Mouse (Mus musculus) MEL (cell line): ENCODE measurements around the gene Prdx6. TPM values are rescaled to one million over a fixed set of nuclear protein-coding genes. Genes with fewer than 3 reads are reported as not detected.
A peak's percentile ranks its signal among the peaks of the same experiment; 100 is the strongest.

Experiments
- DNase-seq: peaks from one replicate; pipeline ENCODE4 v3.0.0; 2011; ENCODE audit warnings: low read depth, low spot score
- H3K27ac ChIP-seq: 2 replicates; pipeline ENCODE4 v1.5.1; 2012; ENCODE audit warnings: low read depth, mild to moderate bottlenecking, control low read depth, low read length, moderate library complexity; ENCODE audit not compliant: control insufficient read depth
- H3K27me3 ChIP-seq, 2 experiments: fragments of 150-350 bp in 1 of 2; sonication (generic) in 1 of 2; 2 replicates each; pipeline ENCODE4 v1.6.1; 2012; ENCODE audit warnings: low read length in 2 of 2, mild to moderate bottlenecking in 2 of 2, improper control_type of control experiment in 1 of 2, moderate library complexity in 1 of 2; ENCODE audit not compliant: insufficient read depth in 2 of 2, control insufficient read depth in 1 of 2
- H3K36me3 ChIP-seq, 2 experiments: 2 replicates each; pipeline ENCODE4 v1.6.1; 2012 to 2014; ENCODE audit warnings: low read length in 2 of 2, improper control_type of control experiment in 1 of 2, inconsistent platforms in 1 of 2, mild to moderate bottlenecking in 1 of 2; ENCODE audit not compliant: insufficient read depth in 2 of 2, control insufficient read depth in 1 of 2
- H3K4me1 ChIP-seq, 2 experiments: fragments of 150-350 bp in 1 of 2; sonication (generic) in 1 of 2; 2 replicates each; pipeline ENCODE4 v1.6.1; 2012; ENCODE audit warnings: low read length in 2 of 2, improper control_type of control experiment in 1 of 2, mild to moderate bottlenecking in 1 of 2; ENCODE audit not compliant: insufficient read depth in 2 of 2, control insufficient read depth in 1 of 2
- H3K4me3 ChIP-seq, 2 experiments: fragments of 150-350 bp in 1 of 2; sonication (generic) in 1 of 2; 2 replicates each; pipeline ENCODE4 v1.5.1; 2012; ENCODE audit warnings: low read depth in 2 of 2, low read length in 2 of 2, mild to moderate bottlenecking in 2 of 2, moderate library complexity in 2 of 2, control low read depth in 1 of 2, improper control_type of control experiment in 1 of 2; ENCODE audit not compliant: control insufficient read depth in 1 of 2, insufficient read depth in 1 of 2
- H3K79me2 ChIP-seq: 2 replicates; pipeline ENCODE4 v1.6.1; 2012; ENCODE audit warnings: mild to moderate bottlenecking, low read length, moderate library complexity; ENCODE audit not compliant: control insufficient read depth, poor library complexity, insufficient read depth
- H3K9ac ChIP-seq: 2 replicates; pipeline ENCODE4 v1.6.1; 2012; ENCODE audit warnings: low read depth, mild to moderate bottlenecking, control low read depth, low read length, moderate library complexity; ENCODE audit not compliant: control insufficient read depth, poor library complexity, severe bottlenecking
- H3K9me3 ChIP-seq: fragments of 150-350 bp; sonication (generic); replicated peaks from 2 replicates; pipeline ENCODE4 v1.6.1; 2012; ENCODE audit warnings: mild to moderate bottlenecking, low read length, improper control_type of control experiment, moderate library complexity; ENCODE audit not compliant: insufficient read depth
- CHD1 ChIP-seq: IDR thresholded peaks from 2 replicates; pipeline ENCODE4 v1.6.1; 2012; ENCODE audit warnings: low read depth, mild to moderate bottlenecking, inconsistent platforms, low read length, improper control_type of control experiment
- CHD2 ChIP-seq: IDR thresholded peaks from 2 replicates; pipeline ENCODE4 v1.6.1; 2011; ENCODE audit warnings: low read length, improper control_type of control experiment
- CTCF ChIP-seq, 3 experiments: IDR thresholded peaks in 2 of 3; conservative IDR thresholded peaks in 1 of 3; 2 replicates each; pipeline ENCODE4 v1.5.1; 2011 to 2012; ENCODE audit warnings: low read length in 3 of 3, low read depth in 2 of 3, mild to moderate bottlenecking in 2 of 3, improper control_type of control experiment in 1 of 3, inconsistent platforms in 1 of 3, mixed read lengths in 1 of 3, moderate library complexity in 1 of 3; ENCODE audit not compliant: control insufficient read depth in 1 of 3, insufficient read depth in 1 of 3, poor library complexity in 1 of 3, severe bottlenecking in 1 of 3
- ELF1 ChIP-seq: IDR thresholded peaks from 2 replicates; pipeline ENCODE4 v1.6.1; 2014; ENCODE audit warnings: low read depth, mild to moderate bottlenecking, inconsistent platforms, low read length, improper control_type of control experiment, moderate library complexity
- EP300 ChIP-seq, 2 experiments: IDR thresholded peaks; 2 replicates each; pipeline ENCODE4 v1.6.1; 2011; ENCODE audit warnings: improper control_type of control experiment in 2 of 2, low read length in 2 of 2, low read depth in 1 of 2, mild to moderate bottlenecking in 1 of 2
- ETS1 ChIP-seq: IDR thresholded peaks from 2 replicates; pipeline ENCODE4 v1.6.1; 2012; ENCODE audit warnings: low read depth, mild to moderate bottlenecking, inconsistent platforms, low read length, improper control_type of control experiment, moderate library complexity
- GABPA ChIP-seq: IDR thresholded peaks from 2 replicates; pipeline ENCODE4 v1.6.1; 2012; ENCODE audit warnings: low read depth, mild to moderate bottlenecking, inconsistent platforms, low read length, improper control_type of control experiment, moderate library complexity
- GATA1 ChIP-seq: IDR thresholded peaks from 2 replicates; pipeline ENCODE4 v1.6.1; 2011; ENCODE audit warnings: low read depth, low read length, improper control_type of control experiment
- HCFC1 ChIP-seq: IDR thresholded peaks from 2 replicates; pipeline ENCODE4 v1.6.1; 2012; ENCODE audit warnings: low read depth, mild to moderate bottlenecking, inconsistent platforms, low read length, improper control_type of control experiment, moderate library complexity
- JUND ChIP-seq: IDR thresholded peaks from 2 replicates; pipeline ENCODE4 v1.6.1; 2011; ENCODE audit warnings: low read depth, mild to moderate bottlenecking, improper control_type of control experiment, low read length
- KAT2A ChIP-seq: conservative IDR thresholded peaks from 2 replicates; pipeline ENCODE4 v1.6.1; 2012; ENCODE audit warnings: low read depth, low read length, improper control_type of control experiment, inconsistent platforms
- MAFK ChIP-seq: IDR thresholded peaks from 2 replicates; pipeline ENCODE4 v1.6.1; 2011; ENCODE audit warnings: low read depth, mild to moderate bottlenecking, low read length, improper control_type of control experiment, borderline replicate concordance
- MAX ChIP-seq: IDR thresholded peaks from 2 replicates; pipeline ENCODE4 v1.6.1; 2011; ENCODE audit warnings: low read length, improper control_type of control experiment
- MAZ ChIP-seq: IDR thresholded peaks from 2 replicates; pipeline ENCODE4 v1.6.1; 2012; ENCODE audit warnings: low read depth, mild to moderate bottlenecking, inconsistent platforms, low read length, improper control_type of control experiment
- MEF2A ChIP-seq: IDR thresholded peaks from 2 replicates; pipeline ENCODE4 v1.6.1; 2014; ENCODE audit warnings: low read depth, mild to moderate bottlenecking, inconsistent platforms, low read length, improper control_type of control experiment; ENCODE audit not compliant: poor library complexity, insufficient replicate concordance, severe bottlenecking; ENCODE audit errors: extremely low read depth
- MXI1 ChIP-seq: IDR thresholded peaks from 2 replicates; pipeline ENCODE4 v1.6.1; 2011; ENCODE audit warnings: mild to moderate bottlenecking, low read depth, low read length, improper control_type of control experiment
- MYB ChIP-seq: IDR thresholded peaks from 2 replicates; pipeline ENCODE4 v1.6.1; 2011; ENCODE audit warnings: mild to moderate bottlenecking, low read depth, low read length, improper control_type of control experiment
- MYC ChIP-seq: IDR thresholded peaks from 2 replicates; pipeline ENCODE4 v1.6.1; 2011; ENCODE audit warnings: low read depth, mild to moderate bottlenecking, low read length, improper control_type of control experiment, moderate library complexity
- NELFE ChIP-seq: IDR thresholded peaks from 2 replicates; pipeline ENCODE4 v1.6.1; 2011; ENCODE audit warnings: low read depth, low read length, improper control_type of control experiment
- NRF1 ChIP-seq: IDR thresholded peaks from 2 replicates; pipeline ENCODE4 v1.6.1; 2014; ENCODE audit warnings: low read depth, mild to moderate bottlenecking, inconsistent platforms, low read length, improper control_type of control experiment, moderate library complexity; ENCODE audit not compliant: poor library complexity, insufficient read depth, severe bottlenecking
- POLR2A ChIP-seq, 2 experiments: IDR thresholded peaks; 2 replicates each; pipeline ENCODE4 v1.6.1; 2011 to 2012; ENCODE audit warnings: low read length in 2 of 2, mild to moderate bottlenecking in 2 of 2, control low read depth in 1 of 2, improper control_type of control experiment in 1 of 2, low read depth in 1 of 2, moderate library complexity in 1 of 2; ENCODE audit not compliant: control insufficient read depth in 1 of 2, insufficient read depth in 1 of 2, poor library complexity in 1 of 2
- POLR2AphosphoS5 ChIP-seq: IDR thresholded peaks from 2 replicates; pipeline ENCODE4 v1.6.1; 2012; ENCODE audit warnings: low read depth, borderline replicate concordance, mild to moderate bottlenecking, inconsistent platforms, low read length, moderate library complexity, mixed read lengths
- RAD21 ChIP-seq: IDR thresholded peaks from 2 replicates; pipeline ENCODE4 v1.6.1; 2011; ENCODE audit warnings: mild to moderate bottlenecking, low read depth, low read length, improper control_type of control experiment
- SIN3A ChIP-seq: IDR thresholded peaks from 2 replicates; pipeline ENCODE4 v1.6.1; 2012; ENCODE audit warnings: low read length, improper control_type of control experiment, inconsistent platforms
- SMC3 ChIP-seq: IDR thresholded peaks from 2 replicates; pipeline ENCODE4 v1.6.1; 2011; ENCODE audit warnings: low read depth, low read length, improper control_type of control experiment
- TAL1 ChIP-seq: IDR thresholded peaks from 2 replicates; pipeline ENCODE4 v1.6.1; 2012; ENCODE audit warnings: mild to moderate bottlenecking, inconsistent platforms, low read length, moderate library complexity, mixed read lengths
- TBP ChIP-seq: IDR thresholded peaks from 2 replicates; pipeline ENCODE4 v1.8.0; 2011; ENCODE audit warnings: low read depth, low read length, improper control_type of control experiment
- TCF12 ChIP-seq: IDR thresholded peaks from 2 replicates; pipeline ENCODE4 v1.6.1; 2014; ENCODE audit warnings: low read depth, mild to moderate bottlenecking, inconsistent platforms, low read length, improper control_type of control experiment, moderate library complexity
- UBTF ChIP-seq: IDR thresholded peaks from 2 replicates; pipeline ENCODE4 v1.6.1; 2012; ENCODE audit warnings: low read depth, mild to moderate bottlenecking, inconsistent platforms, low read length, improper control_type of control experiment, moderate library complexity, borderline replicate concordance; ENCODE audit not compliant: insufficient read depth
- USF1 ChIP-seq: IDR thresholded peaks from 2 replicates; pipeline ENCODE4 v1.6.1; 2014; ENCODE audit warnings: low read depth, mild to moderate bottlenecking, inconsistent platforms, low read length, improper control_type of control experiment, moderate library complexity
- USF2 ChIP-seq, 2 experiments: IDR thresholded peaks; 2 replicates each; pipeline ENCODE4 v1.6.1; 2011 to 2012; ENCODE audit warnings: improper control_type of control experiment in 2 of 2, low read length in 2 of 2, borderline replicate concordance in 1 of 2, inconsistent platforms in 1 of 2, low read depth in 1 of 2, mild to moderate bottlenecking in 1 of 2; ENCODE audit not compliant: insufficient read depth in 1 of 2
- ZC3H11A ChIP-seq: IDR thresholded peaks from 2 replicates; pipeline ENCODE4 v1.6.1; 2012; ENCODE audit warnings: low read depth, mild to moderate bottlenecking, inconsistent platforms, low read length, improper control_type of control experiment
- ZKSCAN1 ChIP-seq: IDR thresholded peaks from 2 replicates; pipeline ENCODE4 v1.6.1; 2012; ENCODE audit warnings: low read depth, mild to moderate bottlenecking, inconsistent platforms, low read length, improper control_type of control experiment, moderate library complexity
- ZMIZ1 ChIP-seq: IDR thresholded peaks from 2 replicates; pipeline ENCODE4 v1.6.1; 2012; ENCODE audit warnings: low read depth, mild to moderate bottlenecking, inconsistent platforms, low read length, improper control_type of control experiment, moderate library complexity
- ZNF384 ChIP-seq: IDR thresholded peaks from 2 replicates; pipeline ENCODE4 v1.6.1; 2012; ENCODE audit warnings: low read depth, mild to moderate bottlenecking, inconsistent platforms, low read length, improper control_type of control experiment
- polyA plus RNA-seq, 2 experiments: library from polyadenylated mRNA; stranded (reverse) in 1 of 2; unstranded in 1 of 2; fragments of >175 nt in 1 of 2; fragments of >200 nt in 1 of 2; gene quantifications; 2 replicates each; pipeline versions ENCODE4 v1.2.1 to v1.2.4; 2012; ENCODE audit warnings: low replicate concordance in 2 of 2, low read depth in 1 of 2; ENCODE audit not compliant: insufficient read length in 2 of 2, insufficient read depth in 1 of 2, missing spikeins in 1 of 2
- total RNA-seq: library from RNA; depleted of rRNA; stranded (reverse); fragments of 300-350 nt; gene quantifications from 2 replicates; pipeline ENCODE4 v1.2.3, GENCODE M21; 2012; rRNA removed

Prdx6 gene
- total RNA-seq (155 and 210 TPM in 2 replicates), polyA plus RNA-seq (100 to 1,000 TPM in 1 of 2 experiments, not detected in 1; 300 TPM)

- H3K9ac ChIP-seq: peak within 1 kb of the TSS; percentile 90
- H3K9me3 ChIP-seq: no peaks in the 10 kb centered on the region
- H3K79me2 ChIP-seq: peaks cover 41% of the 10 kb centered on the region
- peak within 1 kb of the TSS; percentile 81 for H3K27ac ChIP-seq
- H3K36me3 ChIP-seq: peaks cover 7 to 39% of the 10 kb centered on the region in 2 experiments
- peaks cover 11 to 31% of the 10 kb centered on the region in 2 experiments for H3K4me1 ChIP-seq
- H3K27me3 ChIP-seq: no peaks in the 10 kb centered on the region
- DNase-seq: peak; percentile 92
- H3K4me3 ChIP-seq: peak within 1 kb of the TSS; percentile 89 to 92
- peak; percentile 59 for TF ChIP-seq USF1
- no peak for TF ChIP-seq RAD21
- peak; percentile 60 to 82; a peak in 3 of 4 replicates for TF ChIP-seq POLR2A (IDR thresholded peaks at IDR 0.05; ENCODE audit: control insufficient read depth in 1 of 2, insufficient read depth in 1 of 2, low read depth in 1 of 2, low read length in 2 of 2, poor library complexity in 1 of 2)
- no peak for TF ChIP-seq SMC3
- peak; percentile 98 for TF ChIP-seq MYC
- no peak for TF ChIP-seq USF2 (IDR thresholded peaks at IDR 0.05; ENCODE audit: borderline replicate concordance in 1 of 2, insufficient read depth in 1 of 2, low read depth in 1 of 2, low read length in 2 of 2)
- TF ChIP-seq TAL1: no peak
- TF ChIP-seq ZNF384: no peak
- TF ChIP-seq CHD1: no peak
- TF ChIP-seq JUND: no peak
- no peak for TF ChIP-seq POLR2AphosphoS5
- peak; percentile 92 for TF ChIP-seq MAX
- no peak for TF ChIP-seq UBTF
- peak; percentile 71 for TF ChIP-seq NRF1
- TF ChIP-seq GABPA: no peak
- no peak for TF ChIP-seq KAT2A
- peak; percentile 30; the same call in 1 of the 2 replicates for TF ChIP-seq TBP
- peak; percentile 35; the same call in 1 of the 2 replicates for TF ChIP-seq MAZ
- 0 out of 2 replicates have a peak, but pooled peaks have one; percentile 28 for TF ChIP-seq TCF12
- TF ChIP-seq ZKSCAN1: no peak
- no peak for TF ChIP-seq MYB
- no peak for TF ChIP-seq MAFK
- peak; percentile 78 for TF ChIP-seq NELFE
- peak; percentile 97 for TF ChIP-seq MXI1
- TF ChIP-seq EP300 (IDR thresholded peaks at IDR 0.05; ENCODE audit: low read depth in 1 of 2, low read length in 2 of 2): no peak
- TF ChIP-seq CTCF (IDR thresholded peaks at IDR 0.05 in 2 of 3, conservative IDR thresholded peaks at IDR 0.05 in 1 of 3; ENCODE audit: control insufficient read depth in 1 of 3, insufficient read depth in 1 of 3, low read depth in 2 of 3, low read length in 3 of 3, poor library complexity in 1 of 3, severe bottlenecking in 1 of 3): no peak
- TF ChIP-seq ZMIZ1: 0 out of 2 replicates have a peak, but pooled peaks have one; percentile 72
- peak; percentile 17; the same call in 1 of the 2 replicates for TF ChIP-seq HCFC1
- TF ChIP-seq ZC3H11A: no peak
- TF ChIP-seq ELF1: 0 out of 2 replicates have a peak, but pooled peaks have one; percentile 23
- TF ChIP-seq ETS1: no peak
- no peak for TF ChIP-seq CHD2
- peak; percentile 48; the same call in 1 of the 2 replicates for TF ChIP-seq SIN3A
- no peak for TF ChIP-seq GATA1
- TF ChIP-seq MEF2A: no peak
Observed at GRCm38 (mm10) chr1:161250604-161251416, at the start of gene Prdx6. Gene Prdx6 (minus strand): TSS chr1:161251219.
